Mouse (Mus musculus): ENCODE data around the gene Clint1.

GRCm38 (mm10) chr11:45889981-45890380 is 38.1 kb downstream of the Clint1 start:
- TF ChIP-seq CTCF (IDR thresholded peaks at IDR 0.05; ENCODE audit: control insufficient read depth, insufficient read depth, insufficient replicate concordance, low read depth, low read length) (no peak), POLR2A (IDR thresholded peaks at IDR 0.05; ENCODE audit: control insufficient read depth, low read depth, low read length) (no peak)

All from testis, adult 2 months (tissue).